Mouse (Mus musculus) midbrain, postnatal 0 days (tissue): ENCODE measurements around the gene 1700021F05Rik. TPM values are rescaled to one million over a fixed set of nuclear protein-coding genes. Genes with fewer than 3 reads are reported as not detected.

Experiments used
- ATAC-seq: fragments of 200-750 bp; cut with Nextera tagmentation; 2 replicates; pipeline ENCODE4 v1.8.0; 2017; ENCODE audit warnings: moderate number of reproducible peaks, mild to moderate bottlenecking, moderate TSS enrichment, moderate library complexity; ENCODE audit not compliant: low FRiP score
- DNase-seq: peaks from one replicate; pipeline ENCODE4 v3.0.0-alpha.2; 2015; ENCODE audit warnings: low spot score
- H3K27ac ChIP-seq: fragments of 300-500 bp; sonication (generic); 2 replicates; pipeline ENCODE4 v1.5.1; 2014; ENCODE audit warnings: low read depth, mild to moderate bottlenecking, low read length, mixed read lengths
- H3K27me3 ChIP-seq: fragments of 300-500 bp; sonication (generic); 2 replicates; pipeline ENCODE4 v1.6.1; 2014; ENCODE audit warnings: low read length, control low read depth, mixed read lengths; ENCODE audit not compliant: insufficient read depth
- H3K36me3 ChIP-seq: fragments of 300-500 bp; sonication (generic); 2 replicates; pipeline ENCODE4 v1.6.1; 2014; ENCODE audit warnings: low read length, control low read depth, mixed read lengths; ENCODE audit not compliant: insufficient read depth
- H3K4me1 ChIP-seq: fragments of 300-500 bp; sonication (generic); 2 replicates; pipeline ENCODE4 v1.6.1; 2014; ENCODE audit warnings: mild to moderate bottlenecking, control low read depth, antibody characterized with exemption, low read length, mixed read lengths; ENCODE audit not compliant: insufficient read depth
- H3K4me2 ChIP-seq: fragments of 300-500 bp; sonication (generic); 2 replicates; pipeline ENCODE4 v1.6.1; 2014; ENCODE audit warnings: low read depth, mild to moderate bottlenecking, low read length, mixed read lengths; ENCODE audit not compliant: poor library complexity, severe bottlenecking
- H3K4me3 ChIP-seq: fragments of 300-500 bp; sonication (generic); 2 replicates; pipeline ENCODE4 v1.5.1; 2014; ENCODE audit warnings: low read depth, mild to moderate bottlenecking, low read length, moderate library complexity
- H3K9ac ChIP-seq: fragments of 300-500 bp; sonication (generic); replicated peaks from 2 replicates; pipeline ENCODE4 v1.6.1; 2014; ENCODE audit warnings: mild to moderate bottlenecking, low read length, moderate library complexity, mixed read lengths; ENCODE audit not compliant: poor library complexity, severe bottlenecking
- H3K9me3 ChIP-seq: fragments of 300-500 bp; sonication (generic); 2 replicates; pipeline ENCODE4 v1.6.1; 2016; ENCODE audit warnings: low read length, control low read depth
- CTCF ChIP-seq: IDR thresholded peaks from 2 replicates; pipeline ENCODE4 v1.5.1; 2016; ENCODE audit warnings: antibody characterized with exemption, mild to moderate bottlenecking
- WGBS: fragments of 180-500 bp; shearing (Covaris S2); extraction: QIAGEN DNeasy Blood & Tissue Kit; methylation state at CpG from one replicate; pipeline ENCODE4 v1.1.7; 2014; 5-methylcytosine and 5-hydroxymethylcytosine counted together
- polyA plus RNA-seq: library from polyadenylated mRNA; unstranded; fragments of >200 nt; fragmentation: Nextera tagmentation; extraction: Ambion mirVana; gene quantifications from 2 replicates; pipeline ENCODE4 v1.2.1, GENCODE M21; 2015
- total RNA-seq: library from RNA; depleted of rRNA; stranded (reverse); fragments of >200 nt; gene quantifications from 2 replicates; pipeline ENCODE4 v1.2.3, GENCODE M21; 2014

1700021F05Rik gene
- total and polyA plus RNA-seq, 2 experiments from 2014 or later, result 61.6 to 73.4 TPM

DNA sequence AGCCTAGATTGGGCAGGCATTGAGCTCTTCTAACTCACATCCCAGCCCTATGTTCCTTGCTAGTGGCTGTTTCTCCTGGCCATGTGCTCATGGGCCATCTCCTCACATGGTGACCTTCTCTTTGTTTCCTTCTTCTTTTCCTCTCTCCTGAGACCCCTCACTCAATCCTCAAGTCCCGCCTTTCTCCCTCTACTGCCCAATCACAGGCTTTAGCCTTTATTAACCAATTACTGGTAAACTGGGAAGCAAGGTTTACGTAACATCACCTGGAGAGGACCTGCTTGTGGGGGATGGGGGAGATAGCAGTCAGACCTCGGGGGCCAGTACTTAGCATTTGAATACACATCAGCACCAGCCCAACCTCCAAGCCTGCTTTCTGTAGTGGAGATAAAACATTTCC lies 10.6 kb upstream of the 1700021F05Rik start:
- WGBS, result 35% methylated on average over 3 of the region's 3 CpGs
- Histone ChIP-seq H3K36me3 (no peaks in the 10 kb centered on the region), H3K4me1 (no peaks in the 10 kb centered on the region), H3K4me3 (no peak overlapping the region), H3K4me2 (no peak overlapping the region), H3K9me3 (no peaks in the 10 kb centered on the region), H3K27me3 (no peaks in the 10 kb centered on the region), H3K27ac (no peak overlapping the region), H3K9ac (no peak overlapping the region)
- ATAC-seq (peak; percentile 52; the same call in 1 of the 2 replicates), DNase-seq (peak; percentile 32)
- TF ChIP-seq CTCF, result no peak

DNA sequence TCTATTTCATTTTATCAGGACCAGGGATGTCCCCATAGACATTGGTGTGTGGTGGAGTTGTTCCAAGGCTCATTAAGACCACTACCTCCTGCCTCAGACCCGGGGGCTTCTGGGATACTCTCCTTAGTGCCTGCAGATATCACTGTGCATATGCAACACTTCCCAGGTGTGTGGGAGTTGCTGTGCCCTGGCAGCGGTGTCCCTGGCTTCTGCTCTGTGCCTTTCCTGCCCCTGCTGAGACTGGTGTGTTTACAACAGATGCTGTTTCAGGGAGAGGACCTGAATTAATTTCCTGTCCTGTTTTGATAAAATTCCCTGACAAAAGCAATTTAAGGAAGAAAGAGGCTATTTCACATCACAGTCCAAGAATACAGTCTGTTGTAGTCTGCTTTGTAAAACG lies 10.1 kb upstream of the 1700021F05Rik start:
- no peak overlapping the region for H3K27ac ChIP-seq

DNA sequence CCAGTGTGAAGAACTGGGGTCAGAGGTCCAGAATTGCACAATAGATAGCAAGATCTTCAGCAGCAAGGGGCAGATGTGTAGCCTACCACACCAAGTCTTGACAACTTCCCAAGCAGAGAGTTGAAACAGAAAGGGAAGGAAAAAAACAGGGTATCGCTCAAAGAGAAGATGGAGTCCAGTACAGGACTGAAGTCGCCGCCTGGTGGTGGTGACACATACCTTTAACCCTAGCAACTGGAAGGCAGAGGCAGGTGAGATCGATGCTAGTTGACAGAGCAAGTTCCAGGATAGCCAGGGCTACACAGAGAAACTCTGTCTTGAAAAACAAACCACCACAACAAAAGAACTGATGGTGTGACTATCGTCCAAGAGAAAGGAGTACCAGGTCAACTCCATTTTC lies 8.6 kb upstream of the 1700021F05Rik start:
- no peaks in the 10 kb centered on the region for H3K27me3 ChIP-seq
- H3K4me1 ChIP-seq, result no peaks in the 10 kb centered on the region
- H3K36me3 ChIP-seq, result no peaks in the 10 kb centered on the region
- WGBS, result 66% methylated on average over 5 of the region's 5 CpGs
- no peaks in the 10 kb centered on the region for H3K9me3 ChIP-seq
- no peak overlapping the region for H3K4me2 ChIP-seq
- H3K27ac ChIP-seq, result no peak overlapping the region
- DNase-seq, result no peak
- TF ChIP-seq CTCF, result peak; percentile 36
- no peak overlapping the region for H3K9ac ChIP-seq
- H3K4me3 ChIP-seq, result no peak overlapping the region
- no peak for ATAC-seq

More for the DNA sequence above, 10.1 kb upstream of the 1700021F05Rik start:
- WGBS, result 36% methylated on average over 3 of the region's 3 CpGs
- no peak for DNase-seq
- Histone ChIP-seq H3K9me3 (no peaks in the 10 kb centered on the region), H3K4me2 (no peak overlapping the region), H3K27me3 (no peaks in the 10 kb centered on the region), H3K9ac (no peak overlapping the region), H3K4me3 (no peak overlapping the region), H3K4me1 (no peaks in the 10 kb centered on the region), H3K36me3 (no peaks in the 10 kb centered on the region)
- ATAC-seq, result no peak
- TF ChIP-seq CTCF, result no peak

- peak overlapping the region; percentile 87; the same call in 1 of the 2 replicates for H3K4me3 ChIP-seq
- WGBS, result 55% methylated on average over 7 of the region's 8 CpGs
- no peaks in the 10 kb centered on the region for H3K9me3 ChIP-seq
- H3K27me3 ChIP-seq, result no peaks in the 10 kb centered on the region
- DNase-seq (no peak), ATAC-seq (peak; percentile 9; the same call in 1 of the 2 replicates)
- H3K4me2 ChIP-seq, result peak overlapping the region; percentile 58; the same call in 1 of the 2 replicates
- no peak overlapping the region for H3K9ac ChIP-seq
- no peak overlapping the region for H3K27ac ChIP-seq
- peaks cover 5% of the 10 kb centered on the region; the same call in 1 of the 2 replicates for H3K4me1 ChIP-seq
- TF ChIP-seq CTCF, result no peak
- no peaks in the 10 kb centered on the region for H3K36me3 ChIP-seq
Observed at GRCm38 (mm10) chr10:43541153-43541544, 355 bp upstream of the 1700021F05Rik start.

DNA sequence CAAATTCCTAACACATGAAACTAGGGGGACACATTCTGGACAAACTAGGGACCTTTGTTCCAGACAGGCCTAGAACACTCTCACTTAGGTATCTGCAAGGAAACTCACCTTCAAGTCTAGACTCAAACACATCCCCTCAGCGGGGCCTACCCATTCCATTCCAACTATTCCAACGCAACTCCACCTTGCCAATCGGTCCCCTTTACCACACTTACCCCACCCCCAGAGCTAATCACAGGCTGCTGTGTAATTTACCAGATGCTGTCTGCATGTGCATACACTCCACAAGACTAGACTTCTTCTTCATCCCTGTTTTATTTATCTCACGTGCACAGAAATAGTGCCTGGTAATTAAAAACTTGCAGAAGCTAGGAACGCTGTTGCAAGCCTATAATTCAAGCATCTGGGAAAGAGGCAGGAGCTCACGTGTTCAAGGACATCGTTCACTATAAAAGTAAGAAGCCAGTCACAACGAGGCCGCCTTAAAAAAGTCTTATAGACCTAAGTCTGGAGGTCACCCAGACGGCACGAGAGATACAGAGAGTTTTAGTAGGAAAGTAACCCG lies 966 bp downstream of the 1700021F05Rik start:
- Histone ChIP-seq H3K9ac (peak overlapping the region; percentile 89), H3K27me3 (no peaks in the 10 kb centered on the region), H3K27ac (peak overlapping the region; percentile 74; the same call in 1 of the 2 replicates), H3K9me3 (no peaks in the 10 kb centered on the region), H3K4me3 (peak overlapping the region; percentile 87), H3K4me2 (peak overlapping the region; percentile 58), H3K36me3 (0 out of 2 replicates have a peak, but pooled peaks cover 2% of the 10 kb centered on the region), H3K4me1 (peaks cover 5% of the 10 kb centered on the region; the same call in 1 of the 2 replicates)
- DNase-seq (no peak), ATAC-seq (no peak)
- TF ChIP-seq CTCF, result no peak
- 22% methylated on average over 12 of the region's 12 CpGs for WGBS

GRCm38 (mm10) chr10:43538831-43539230 lies 2.0 kb downstream of the 1700021F05Rik start:
- 85% methylated on average over 5 of the region's 5 CpGs for WGBS
- H3K36me3 ChIP-seq, result 0 out of 2 replicates have a peak, but pooled peaks cover 2% of the 10 kb centered on the region
- no peak for TF ChIP-seq CTCF
- no peak overlapping the region for H3K9ac ChIP-seq
- no peak overlapping the region for H3K4me3 ChIP-seq
- H3K4me1 ChIP-seq, result peaks cover 5% of the 10 kb centered on the region; the same call in 1 of the 2 replicates
- no peaks in the 10 kb centered on the region for H3K9me3 ChIP-seq
- H3K4me2 ChIP-seq, result no peak overlapping the region
- DNase-seq (no peak), ATAC-seq (no peak)
- no peak overlapping the region for H3K27ac ChIP-seq
- H3K27me3 ChIP-seq, result no peaks in the 10 kb centered on the region
